Mouse (Mus musculus) cerebellum, adult 11-12 months (tissue): ENCODE measurements at regions not wholly inside any gene's neighbourhood (a gene's known extent, or its start where the extent isn't known, plus 50 kb on each side); places are given as distances from the start of the nearest gene placed in this dataset.
"Not testable (repeated sequence)": the region's sequence is repeated elsewhere in the genome, so short reads cannot be mapped to it uniquely, and the experiment has no call there.

Source experiments
- DNase-seq: peaks from one replicate; pipeline ENCODE4 v3.0.0; 2022

- DNase-seq: no peak
These were observed 223.6 kb upstream of the Egfl6 start for GRCm38 (mm10) chrX:166809165-166809564.

GRCm38 (mm10) chrX:166808207-166808606, 222.7 kb upstream of the Egfl6 start:
- no peak for DNase-seq

GRCm38 (mm10) chrX:166805957-166806356, 220.4 kb upstream of the Egfl6 start:
- DNase-seq: no peak

GRCm38 (mm10) chrX:166805480-166805879, 220.0 kb upstream of the Egfl6 start:
- DNase-seq: no peak

GRCm38 (mm10) chrX:166803246-166803645, 217.7 kb upstream of the Egfl6 start:
- peak; percentile 78 for DNase-seq

GRCm38 (mm10) chrX:166801017-166801416, 215.5 kb upstream of the Egfl6 start:
- DNase-seq: no peak

GRCm38 (mm10) chrX:166795651-166796050, 210.1 kb upstream of the Egfl6 start:
- no peak for DNase-seq

GRCm38 (mm10) chrX:166789031-166789430, 203.5 kb upstream of the Egfl6 start:
- no peak for DNase-seq

- not testable (repeated sequence) for DNase-seq
These were observed 201.6 kb upstream of the Egfl6 start for GRCm38 (mm10) chrX:166787137-166787536.

- DNase-seq: no peak
These were observed 200.1 kb upstream of the Egfl6 start for GRCm38 (mm10) chrX:166785615-166786014.

- no peak for DNase-seq
These were observed 197.9 kb upstream of the Egfl6 start for GRCm38 (mm10) chrX:166783377-166783776.

GRCm38 (mm10) chrX:166779334-166780092, 194.0 kb upstream of the Egfl6 start:
- DNase-seq: no peak

- no peak for DNase-seq
These were observed 187.9 kb upstream of the Egfl6 start for GRCm38 (mm10) chrX:166773408-166773854.

- DNase-seq: no peak
These were observed 181.5 kb upstream of the Egfl6 start for GRCm38 (mm10) chrX:166766991-166767390.

GRCm38 (mm10) chrX:166765647-166766046, 180.1 kb upstream of the Egfl6 start:
- no peak for DNase-seq

GRCm38 (mm10) chrX:166762098-166762497, 176.6 kb upstream of the Egfl6 start:
- DNase-seq: no peak

GRCm38 (mm10) chrX:166757152-166757551, 171.6 kb upstream of the Egfl6 start:
- DNase-seq: no peak

GRCm38 (mm10) chrX:166754967-166755654, 169.6 kb upstream of the Egfl6 start:
- DNase-seq: no peak

GRCm38 (mm10) chrX:166749055-166749679, 163.6 kb upstream of the Egfl6 start:
- DNase-seq: no peak

GRCm38 (mm10) chrX:166731354-166731753, 145.8 kb upstream of the Egfl6 start:
- DNase-seq: no peak

- DNase-seq: no peak
These were observed 143.1 kb upstream of the Egfl6 start for GRCm38 (mm10) chrX:166728622-166728928.

- peak; percentile 21 for DNase-seq
These were observed 142.5 kb upstream of the Egfl6 start for GRCm38 (mm10) chrX:166727823-166728621.
